Mouse (Mus musculus): Measurements from ENCODE around the gene Dcaf8.

Dcaf8 gene

DNA sequence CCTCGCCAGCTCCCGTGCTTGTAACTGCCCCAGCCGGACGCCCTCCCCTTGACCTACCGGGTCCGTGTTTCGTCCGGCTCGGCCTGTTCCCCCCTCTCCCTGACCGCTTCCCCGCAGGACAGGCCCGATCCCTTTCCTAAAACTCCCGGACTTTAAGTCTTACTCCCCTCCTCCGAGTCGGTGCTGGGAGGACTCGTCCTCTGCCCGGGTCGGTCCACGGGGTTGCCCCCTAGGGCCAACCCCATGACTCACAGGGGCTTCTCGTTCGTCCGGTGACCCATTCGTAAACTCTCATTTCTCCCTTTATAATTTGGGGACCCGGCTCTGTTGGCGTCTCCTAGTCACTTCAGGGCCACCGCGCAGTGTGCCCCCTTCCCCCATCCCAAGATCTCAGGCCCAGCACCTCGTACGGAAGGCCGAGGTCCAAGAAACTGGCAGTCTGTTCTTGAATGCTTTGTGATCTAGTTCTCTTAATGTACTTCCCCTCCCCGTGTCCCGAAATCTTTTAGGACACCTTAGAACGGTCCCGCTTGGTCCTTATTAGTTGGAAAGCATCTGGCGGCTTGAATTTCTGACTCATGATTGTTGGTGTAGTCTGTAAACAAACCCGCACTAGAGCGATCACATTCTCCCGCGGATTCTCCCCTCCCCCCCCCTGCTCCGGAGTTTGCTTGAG lies 533 bp downstream of the Dcaf8 start:
- peak; percentile 47 for DNase-seq (ENCODE audit: low spot score)

DNA sequence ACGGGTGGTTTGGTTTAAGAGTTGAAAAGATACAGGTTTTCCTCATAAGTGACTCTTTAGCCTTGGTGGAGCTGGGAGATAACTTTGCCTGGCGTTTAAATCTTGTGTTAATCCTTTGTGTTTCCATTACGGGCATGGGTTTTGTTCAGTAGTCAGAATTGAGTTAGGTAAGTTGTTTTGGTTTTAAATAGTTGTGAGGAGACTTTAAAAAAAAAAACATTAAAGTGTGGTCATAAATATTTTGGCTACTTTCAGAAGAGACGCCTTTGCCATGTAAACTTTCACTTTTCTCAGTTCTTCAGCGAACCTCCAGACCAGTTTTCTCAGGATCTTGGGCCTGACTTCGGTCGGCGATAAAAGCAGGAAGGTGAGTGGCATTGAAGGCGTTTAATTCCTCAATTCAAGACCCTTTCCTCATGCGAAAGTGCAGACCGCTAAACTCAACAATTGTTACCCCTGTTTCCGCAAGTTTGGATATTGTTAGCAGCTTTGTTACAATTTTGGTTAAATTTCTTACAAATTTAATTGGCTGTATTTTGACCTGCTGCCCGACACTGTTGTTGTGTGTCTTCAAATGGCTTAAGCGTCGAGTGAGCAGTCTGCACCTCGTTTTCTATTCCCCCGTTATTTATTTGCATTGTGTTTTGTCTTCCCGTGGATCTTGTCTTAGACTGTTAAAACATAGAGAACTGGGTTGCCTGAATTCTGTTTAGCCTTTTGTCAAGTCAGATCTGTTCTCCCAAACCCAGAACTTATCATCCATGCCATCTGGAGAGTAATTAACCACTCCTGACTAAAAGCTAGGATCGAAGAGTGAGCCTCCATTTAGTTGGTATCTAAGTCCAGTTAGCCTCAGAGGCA lies 1.3 kb downstream of the Dcaf8 start:
- no peak for DNase-seq (ENCODE audit: low spot score)

DNA sequence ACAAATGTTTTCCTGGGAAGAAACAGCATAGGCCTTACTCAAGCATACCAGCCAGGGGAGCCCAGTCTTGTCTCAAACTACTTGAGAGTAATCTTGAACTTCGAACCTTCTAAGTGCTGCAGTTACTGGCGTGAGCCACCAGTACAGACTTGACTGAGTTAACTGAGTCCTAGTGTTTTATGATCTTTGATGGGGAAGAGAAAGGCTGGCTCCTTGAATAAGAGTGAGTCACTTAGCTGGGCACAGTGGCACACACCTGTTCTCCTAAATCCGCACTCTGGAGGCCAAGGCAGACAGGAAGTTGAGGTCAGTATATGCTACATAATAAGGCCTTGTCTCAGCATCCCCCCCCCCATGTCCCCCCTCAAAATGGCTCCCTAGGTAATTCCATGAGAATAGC lies 6.7 kb downstream of the Dcaf8 start:
- DNase-seq (ENCODE audit: low spot score): no peak

GRCm38 (mm10) chr1:172155518-172155917 lies 7.6 kb downstream of the Dcaf8 start:
- DNase-seq (ENCODE audit: low spot score): no peak

DNA sequence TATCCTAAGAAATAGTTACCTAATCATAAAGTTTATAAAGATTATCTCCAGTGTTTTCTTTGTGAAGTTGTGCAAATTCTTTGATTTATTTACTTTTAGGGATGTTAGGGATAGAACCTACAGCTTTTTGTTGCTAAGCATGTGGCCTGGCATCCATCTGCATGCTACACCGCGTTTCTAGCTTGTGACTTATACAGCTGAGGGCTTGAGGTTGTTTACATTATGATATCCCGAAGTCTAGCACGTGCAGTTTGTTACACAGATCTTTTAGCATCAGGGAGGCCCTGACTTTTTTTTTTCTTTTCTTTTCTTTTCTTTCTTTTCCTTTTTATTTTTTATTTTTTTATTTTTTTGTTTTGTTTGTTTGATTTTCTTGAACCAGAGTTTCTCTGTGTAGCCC lies 12.1 kb downstream of the Dcaf8 start:
- DNase-seq (ENCODE audit: low spot score): no peak

DNA sequence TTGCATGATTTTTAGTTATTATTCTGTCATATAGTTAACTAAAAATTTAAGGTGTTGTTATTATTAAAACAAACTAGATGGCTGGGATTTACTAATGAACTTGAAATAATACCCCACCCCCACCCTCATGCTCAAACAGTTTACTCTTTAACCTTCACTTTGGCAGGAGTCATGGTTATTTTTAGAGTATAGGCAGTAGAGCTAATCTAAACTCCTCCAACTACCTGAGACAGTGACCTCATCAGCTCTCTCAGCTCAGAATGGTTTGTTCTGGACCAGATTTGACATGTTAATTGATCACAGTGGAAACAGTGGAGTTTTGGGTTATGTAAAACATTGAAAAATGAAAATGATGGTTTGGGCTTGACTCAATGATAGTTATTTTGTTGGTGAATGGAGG lies 12.6 kb downstream of the Dcaf8 start:
- DNase-seq (ENCODE audit: low spot score): no peak

DNA sequence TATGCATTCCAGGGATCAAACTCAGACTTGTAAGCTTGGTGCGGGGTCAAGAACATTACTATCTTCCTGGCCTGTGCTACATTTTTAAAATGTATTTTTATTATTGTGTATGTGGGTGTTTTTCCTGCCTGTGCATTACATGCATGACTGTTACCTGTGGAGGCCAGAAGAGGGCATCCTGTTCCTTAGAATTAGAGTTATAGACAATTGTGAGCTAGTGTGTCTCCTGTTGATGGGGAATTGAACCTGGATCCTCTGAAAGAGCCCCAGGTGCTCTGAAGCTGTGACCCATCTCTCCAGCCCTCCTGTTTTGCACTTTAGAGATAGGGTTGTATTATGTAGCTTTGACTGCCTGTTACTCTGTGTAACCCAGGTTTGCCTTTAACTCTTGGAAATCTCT lies 14.1 kb downstream of the Dcaf8 start:
- DNase-seq (ENCODE audit: low spot score): no peak

DNA sequence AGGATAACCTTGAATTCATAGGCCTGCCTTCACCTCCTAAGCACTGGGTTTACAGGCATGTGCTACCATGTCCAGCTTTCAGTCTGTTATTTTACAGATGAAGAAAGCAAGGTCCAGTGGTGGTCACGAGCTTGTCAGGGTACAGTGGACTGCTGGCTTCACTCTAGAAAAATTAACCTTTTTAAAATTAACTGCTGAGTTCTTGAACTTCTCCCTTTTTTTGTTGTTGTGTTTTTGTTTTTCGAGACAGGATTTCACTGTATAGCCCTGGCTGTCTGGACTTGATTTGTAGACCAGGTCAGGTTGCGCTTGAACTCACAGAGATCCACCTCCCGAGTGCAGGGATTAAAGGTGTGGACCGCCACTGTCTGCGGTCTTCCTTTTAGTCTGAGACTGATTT lies 15.1 kb downstream of the Dcaf8 start:
- no peak for DNase-seq (ENCODE audit: low spot score)

- DNase-seq (ENCODE audit: low spot score): no peak
Observed at GRCm38 (mm10) chr1:172167911-172168310, 20.0 kb downstream of the Dcaf8 start.

GRCm38 (mm10) chr1:172169809-172170208 lies 21.9 kb downstream of the Dcaf8 start:
- DNase-seq (ENCODE audit: low spot score): no peak

DNA sequence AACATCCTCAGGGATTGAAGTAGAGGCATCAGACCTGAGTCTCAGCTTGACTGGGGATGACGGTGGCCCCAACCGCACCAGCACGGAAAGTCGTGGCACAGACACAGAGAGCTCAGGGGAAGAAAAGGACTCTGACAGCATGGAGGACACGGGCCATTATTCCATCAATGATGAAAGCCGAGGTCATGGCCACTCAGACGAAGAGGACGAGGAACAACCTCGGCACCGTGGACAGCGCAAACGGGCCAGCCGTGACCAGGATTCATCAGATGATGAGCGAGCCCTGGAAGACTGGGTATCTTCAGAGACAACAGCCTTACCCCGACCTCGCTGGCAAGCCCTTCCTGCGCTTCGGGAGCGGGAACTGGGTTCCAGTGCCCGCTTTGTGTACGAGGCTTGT lies 24.5 kb downstream of the Dcaf8 start:
- DNase-seq (ENCODE audit: low spot score): no peak

GRCm38 (mm10) chr1:172173181-172173580 lies 25.3 kb downstream of the Dcaf8 start:
- no peak for DNase-seq (ENCODE audit: low spot score)

GRCm38 (mm10) chr1:172177791-172178190 lies 29.9 kb downstream of the Dcaf8 start:
- no peak for DNase-seq (ENCODE audit: low spot score)

- no peak for DNase-seq (ENCODE audit: low spot score)
Observed at GRCm38 (mm10) chr1:172179102-172179501, 31.2 kb downstream of the Dcaf8 start.

DNA sequence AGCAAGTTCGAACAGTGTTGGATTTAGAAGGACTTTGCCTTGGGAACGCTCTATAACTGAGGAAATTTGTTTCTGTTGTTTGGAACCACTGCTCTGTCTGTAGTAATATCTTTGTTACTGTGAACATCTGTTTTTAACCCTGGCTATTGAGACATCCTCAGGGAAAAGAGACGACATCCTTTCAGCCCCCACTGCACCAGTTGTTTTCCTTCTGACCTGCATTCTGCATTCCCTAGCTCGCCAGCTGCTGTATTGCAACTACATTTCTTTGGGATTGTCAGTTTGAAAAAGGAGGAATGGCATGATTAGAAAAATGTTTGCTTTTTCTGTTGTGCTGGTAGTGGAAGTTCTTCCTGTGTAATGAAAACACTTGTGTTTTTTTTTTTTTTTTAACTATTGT lies 33.0 kb downstream of the Dcaf8 start:
- no peak for DNase-seq (ENCODE audit: low spot score)

DNA sequence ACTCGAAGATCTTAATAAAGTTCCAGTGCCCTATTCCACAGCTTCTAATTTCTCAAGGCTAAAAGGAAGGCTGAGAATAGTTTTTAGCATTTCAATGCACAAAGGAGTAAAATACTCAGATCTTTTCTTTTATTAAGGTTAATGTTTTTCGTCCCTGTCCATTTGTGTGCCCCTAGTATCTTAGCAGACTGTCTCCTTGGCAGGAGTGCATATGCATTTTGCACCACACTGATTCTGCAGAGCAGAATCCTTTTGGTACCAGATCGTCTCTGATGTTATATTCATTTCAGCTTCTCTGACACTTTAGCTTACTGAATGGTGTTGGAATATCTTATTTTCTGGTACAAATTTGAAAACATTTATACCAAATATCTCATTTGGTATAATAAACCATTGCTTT lies 33.9 kb downstream of the Dcaf8 start:
- no peak for DNase-seq (ENCODE audit: low spot score)

- DNase-seq (ENCODE audit: low spot score): no peak
Observed at GRCm38 (mm10) chr1:172183056-172183455, 35.2 kb downstream of the Dcaf8 start.

DNA sequence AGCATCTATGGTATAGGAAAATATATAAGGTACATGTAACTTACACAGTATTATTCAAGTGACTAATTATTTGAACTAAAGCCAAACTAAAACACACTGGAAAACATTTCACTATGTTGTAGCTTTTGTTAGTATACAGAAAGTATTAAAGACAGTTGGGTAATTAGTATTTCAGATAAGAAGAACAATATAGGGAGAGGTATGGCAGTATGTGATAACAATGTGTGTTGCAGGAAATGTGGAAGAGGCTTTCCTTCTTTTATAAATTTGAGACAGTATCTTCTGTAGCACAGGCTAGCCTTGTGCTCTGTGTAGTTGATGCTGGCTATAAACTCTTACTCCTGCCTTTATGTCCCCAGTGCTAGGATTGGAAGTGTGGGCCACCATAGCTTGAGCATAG lies 36.0 kb downstream of the Dcaf8 start:
- no peak for DNase-seq (ENCODE audit: low spot score)

DNA sequence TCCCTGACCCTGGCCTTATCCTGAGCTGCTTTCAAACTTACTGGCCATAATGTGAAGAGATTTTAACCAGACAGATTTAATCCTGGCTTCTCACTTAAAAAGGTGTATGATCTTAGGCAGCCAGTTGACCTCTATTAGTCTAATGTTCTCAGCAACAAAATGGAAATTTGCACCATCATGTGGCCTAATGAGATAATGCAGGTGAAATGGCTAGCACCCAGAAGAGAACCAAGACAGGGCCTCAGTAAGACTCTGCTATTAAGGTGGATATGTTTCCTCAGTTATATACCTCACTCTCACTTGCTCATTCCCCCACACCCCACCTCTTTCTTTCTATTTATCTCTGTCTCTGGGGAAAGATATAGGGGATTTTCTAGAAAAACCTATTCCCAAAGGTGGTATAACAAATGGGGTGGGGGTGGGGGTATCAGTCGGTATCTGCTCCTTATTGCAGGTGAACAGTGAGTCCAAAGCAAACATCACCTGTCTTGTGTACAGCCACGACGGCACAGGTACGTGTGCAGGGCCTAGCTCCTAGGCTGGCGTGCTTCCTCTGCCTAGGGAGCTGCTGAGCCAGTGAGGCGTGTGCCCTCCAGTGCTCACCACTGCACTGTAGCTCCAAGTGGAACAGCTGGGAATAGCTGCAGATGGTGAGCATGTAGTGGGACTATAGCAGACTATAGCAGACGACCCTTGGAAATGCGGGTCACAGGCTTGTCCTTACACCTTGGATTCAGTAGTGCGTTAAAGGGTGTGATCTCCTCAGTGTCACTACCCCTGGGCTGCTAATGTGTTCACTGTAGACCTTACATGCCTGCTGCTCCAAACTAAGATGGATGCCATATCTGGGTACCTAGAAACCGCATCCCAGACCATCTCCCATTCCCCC lies 38.8 kb downstream of the Dcaf8 start:
- no peak for DNase-seq (ENCODE audit: low spot score)

GRCm38 (mm10) chr1:172188891-172189290 lies 41.0 kb downstream of the Dcaf8 start:
- DNase-seq (ENCODE audit: low spot score): no peak

- DNase-seq (ENCODE audit: low spot score): no peak
Observed at GRCm38 (mm10) chr1:172191578-172191977, 43.7 kb downstream of the Dcaf8 start.

DNA sequence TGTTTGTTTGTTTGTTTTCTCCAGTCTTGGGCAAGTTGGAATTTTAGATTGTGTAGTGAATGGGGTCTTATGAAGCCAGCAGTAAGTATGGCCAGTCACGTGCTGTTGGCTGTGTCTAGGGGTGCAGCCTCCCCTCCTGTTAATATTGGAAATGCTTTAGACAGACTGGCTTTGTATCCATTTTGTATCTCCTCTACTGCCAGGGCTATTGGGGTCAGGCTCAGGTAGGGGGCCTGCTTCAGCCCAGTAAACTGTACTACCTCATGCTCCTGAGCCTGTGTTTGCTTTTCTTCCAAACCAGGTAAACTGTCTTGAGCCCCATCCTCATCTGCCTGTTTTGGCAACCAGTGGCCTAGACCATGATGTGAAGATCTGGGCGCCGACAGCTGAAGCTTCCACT lies 44.3 kb downstream of the Dcaf8 start:
- no peak for DNase-seq (ENCODE audit: low spot score)

- no peak for DNase-seq (ENCODE audit: low spot score)
Observed at GRCm38 (mm10) chr1:172194435-172194834, 46.6 kb downstream of the Dcaf8 start.
